Mouse (Mus musculus): ENCODE results near the gene Cep97. TPM values are rescaled to one million over a fixed set of nuclear protein-coding genes. Genes with fewer than 3 reads are reported as not detected.

Cep97 gene
- 12.5 and 14.9 TPM in 2 replicates for total RNA-seq (2012; rRNA removed)

- in situ Hi-C loops (cut with MboI; ENCODE audit: low sequenced_read_pairs in 2 of 2, unreplicated experiment in 2 of 2): loop anchor here in 1 of 2 experiments (25.0 kb wide), 1 partner anchor 953 kb away; the partner anchor contains the start of gene Tmem45a
- Histone ChIP-seq H3K4me1 (ENCODE audit: control insufficient read depth in 2 of 2, insufficient read depth in 2 of 2, low read length in 2 of 2, poor library complexity in 1 of 2) (peaks cover 0 to 3% of the 10 kb centered on the region in 2 experiments; a peak in 1 of 4 replicates), H3K4me3 (ENCODE audit: insufficient read depth in 1 of 2, low read depth in 1 of 2, low read length in 2 of 2, poor library complexity in 1 of 2, severe bottlenecking in 1 of 2) (peak within 1 kb of the TSS; percentile 80 to 99), H3K9me3 (ENCODE audit: control insufficient read depth, insufficient read depth, low read depth, low read length) (no peaks in the 10 kb centered on the region), H3K9ac (ENCODE audit: insufficient read depth, low read depth, low read length, poor library complexity, severe bottlenecking) (peak within 1 kb of the TSS; percentile 82), H3K36me3 (ENCODE audit: control insufficient read depth, insufficient read depth, low read length, poor library complexity, severe bottlenecking) (no peaks in the 10 kb centered on the region), H3K27ac (ENCODE audit: insufficient read depth, low read depth, low read length, poor library complexity, severe bottlenecking) (no peak within 1 kb of the TSS)
- TF ChIP-seq CHD2 (IDR thresholded peaks at IDR 0.05; ENCODE audit: low read depth, low read length) (no peak), HCFC1 (IDR thresholded peaks at IDR 0.05; ENCODE audit: borderline replicate concordance, insufficient read depth, low read length) (peak; percentile 92)
- peak; percentile 83 for DNase-seq (ENCODE audit: low read depth, low spot score)
Measured at GRCm38 (mm10) chr16:55934453-55935037, at the start of gene Cep97. Cep97 (minus strand) TSS chr16:55934855.

DNA sequence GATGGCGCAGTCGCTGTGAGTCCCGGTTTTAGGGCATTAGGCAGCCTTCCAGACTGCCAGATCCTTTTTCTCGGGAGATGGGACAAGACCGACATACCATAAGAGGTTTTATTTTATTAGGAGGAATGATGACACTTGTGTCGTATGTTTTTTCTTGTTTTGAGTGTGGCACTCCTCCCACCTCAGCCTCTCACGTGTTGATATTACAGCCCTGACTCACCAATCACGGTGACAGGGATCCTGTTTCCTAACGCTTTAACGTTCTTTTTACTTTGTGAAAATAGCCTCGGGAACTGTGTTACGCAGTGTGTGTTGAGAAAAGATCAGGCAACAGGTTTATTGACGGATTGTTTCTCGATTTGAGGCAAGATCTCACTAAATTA, 40.2 kb upstream of the Cep97 start:
- no peak for DNase-seq (ENCODE audit: low read depth, low spot score)
- peak overlapping the region; percentile 31 for H3K9ac ChIP-seq (ENCODE audit: insufficient read depth, low read depth, low read length, poor library complexity, severe bottlenecking)
- no peaks in the 10 kb centered on the region for H3K4me1 ChIP-seq (ENCODE audit: control insufficient read depth in 2 of 2, insufficient read depth in 2 of 2, low read length in 2 of 2, poor library complexity in 1 of 2)
- H3K36me3 ChIP-seq (ENCODE audit: control insufficient read depth, insufficient read depth, low read length, poor library complexity, severe bottlenecking): peaks cover 21% of the 10 kb centered on the region
- H3K4me3 ChIP-seq (ENCODE audit: insufficient read depth in 1 of 2, low read depth in 1 of 2, low read length in 2 of 2, poor library complexity in 1 of 2, severe bottlenecking in 1 of 2): peak overlapping the region; percentile 82 to 86
- TF ChIP-seq CHD2 (IDR thresholded peaks at IDR 0.05; ENCODE audit: low read depth, low read length) (no peak), HCFC1 (IDR thresholded peaks at IDR 0.05; ENCODE audit: borderline replicate concordance, insufficient read depth, low read length) (no peak; the same call in 1 of the 2 replicates), MAFK (IDR thresholded peaks at IDR 0.05; ENCODE audit: insufficient read depth, low read depth, low read length) (no peak), ZC3H11A (IDR thresholded peaks at IDR 0.05; ENCODE audit: borderline replicate concordance, low read depth, low read length) (no peak), ZNF384 (IDR thresholded peaks at IDR 0.05; ENCODE audit: low read depth, low read length) (no peak)
- in situ Hi-C loops (cut with MboI; ENCODE audit: low sequenced_read_pairs in 2 of 2, unreplicated experiment in 2 of 2): no loop called here
- H3K9me3 ChIP-seq (ENCODE audit: control insufficient read depth, insufficient read depth, low read depth, low read length): no peaks in the 10 kb centered on the region
- H3K27ac ChIP-seq (ENCODE audit: insufficient read depth, low read depth, low read length, poor library complexity, severe bottlenecking): no peak overlapping the region

- no peaks in the 10 kb centered on the region for H3K9me3 ChIP-seq (ENCODE audit: control insufficient read depth, insufficient read depth, low read depth, low read length)
- peak overlapping the region; percentile 64 for H3K27ac ChIP-seq (ENCODE audit: insufficient read depth, low read depth, low read length, poor library complexity, severe bottlenecking)
- H3K36me3 ChIP-seq (ENCODE audit: control insufficient read depth, insufficient read depth, low read length, poor library complexity, severe bottlenecking): peaks cover 25% of the 10 kb centered on the region
- peak overlapping the region; percentile 82 to 86 for H3K4me3 ChIP-seq (ENCODE audit: insufficient read depth in 1 of 2, low read depth in 1 of 2, low read length in 2 of 2, poor library complexity in 1 of 2, severe bottlenecking in 1 of 2)
- in situ Hi-C loops (cut with MboI; ENCODE audit: low sequenced_read_pairs in 2 of 2, unreplicated experiment in 2 of 2): no loop called here
- no peaks in the 10 kb centered on the region for H3K4me1 ChIP-seq (ENCODE audit: control insufficient read depth in 2 of 2, insufficient read depth in 2 of 2, low read length in 2 of 2, poor library complexity in 1 of 2)
- peak; percentile 78 for DNase-seq (ENCODE audit: low read depth, low spot score)
- TF ChIP-seq ZNF384 (IDR thresholded peaks at IDR 0.05; ENCODE audit: low read depth, low read length) (no peak), MAFK (IDR thresholded peaks at IDR 0.05; ENCODE audit: insufficient read depth, low read depth, low read length) (no peak), ZC3H11A (IDR thresholded peaks at IDR 0.05; ENCODE audit: borderline replicate concordance, low read depth, low read length) (no peak), HCFC1 (IDR thresholded peaks at IDR 0.05; ENCODE audit: borderline replicate concordance, insufficient read depth, low read length) (no peak; the same call in 1 of the 2 replicates), CHD2 (IDR thresholded peaks at IDR 0.05; ENCODE audit: low read depth, low read length) (no peak)
- H3K9ac ChIP-seq (ENCODE audit: insufficient read depth, low read depth, low read length, poor library complexity, severe bottlenecking): peak overlapping the region; percentile 84
Measured at GRCm38 (mm10) chr16:55974256-55974902, 39.7 kb upstream of the Cep97 start.

- TF ChIP-seq ZC3H11A (IDR thresholded peaks at IDR 0.05; ENCODE audit: borderline replicate concordance, low read depth, low read length) (no peak), HCFC1 (IDR thresholded peaks at IDR 0.05; ENCODE audit: borderline replicate concordance, insufficient read depth, low read length) (peak; percentile 87)
- Histone ChIP-seq H3K36me3 (ENCODE audit: control insufficient read depth, insufficient read depth, low read length, poor library complexity, severe bottlenecking) (peaks cover 27% of the 10 kb centered on the region), H3K9me3 (ENCODE audit: control insufficient read depth, insufficient read depth, low read depth, low read length) (no peaks in the 10 kb centered on the region), H3K4me3 (ENCODE audit: insufficient read depth in 1 of 2, low read depth in 1 of 2, low read length in 2 of 2, poor library complexity in 1 of 2, severe bottlenecking in 1 of 2) (peak within 1 kb of the TSS; percentile 82 to 86), H3K4me1 (ENCODE audit: control insufficient read depth in 2 of 2, insufficient read depth in 2 of 2, low read length in 2 of 2, poor library complexity in 1 of 2) (no peaks in the 10 kb centered on the region), H3K9ac (ENCODE audit: insufficient read depth, low read depth, low read length, poor library complexity, severe bottlenecking) (peak within 1 kb of the TSS; percentile 84), H3K27ac (ENCODE audit: insufficient read depth, low read depth, low read length, poor library complexity, severe bottlenecking) (peak within 1 kb of the TSS; percentile 64)
- peak; percentile 98 for DNase-seq (ENCODE audit: low read depth, low spot score)
- in situ Hi-C loops (cut with MboI; ENCODE audit: low sequenced_read_pairs in 2 of 2, unreplicated experiment in 2 of 2): no loop called here
Measured at GRCm38 (mm10) chr16:55973431-55974255, 39.0 kb upstream of the Cep97 start, which contains the start of gene Zbtb11. Zbtb11 (plus strand) TSS chr16:55973883.

Measured in ES-E14 (cell line).